Mouse (Mus musculus): ENCODE results near the gene St3gal4.
A peak's percentile ranks its signal among the peaks of the same experiment; 100 is the strongest.
"Not testable (repeated sequence)": the region's sequence is repeated elsewhere in the genome, so short reads cannot be mapped to it uniquely, and the experiment has no call there.

St3gal4 gene

DNA sequence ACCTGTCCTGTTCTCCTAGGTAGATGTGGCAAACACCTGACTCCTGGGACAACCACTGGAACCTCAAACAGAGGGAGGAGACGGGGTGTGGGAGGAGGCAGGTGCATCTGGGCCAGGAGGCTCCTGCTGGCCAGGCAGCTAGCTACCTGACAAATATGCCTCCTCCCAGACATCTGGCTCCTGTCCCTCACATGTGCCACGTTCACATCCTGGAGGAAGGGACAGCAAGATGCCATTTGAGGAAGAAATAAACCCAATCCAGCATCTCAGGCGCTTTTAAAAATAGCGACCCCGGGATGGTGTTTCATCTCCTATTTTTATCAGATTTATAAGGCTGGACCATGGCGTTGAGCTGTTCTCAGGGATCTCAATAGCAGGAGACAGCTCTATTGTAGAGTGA is at the start of gene St3gal4:
St3gal4 (minus strand) TSS at position 101 of the 400 bp plus-strand sequence.
- DNase-seq (ENCODE audit: inconsistent age in 2 of 2, low spot score in 1 of 2): no peak

DNA sequence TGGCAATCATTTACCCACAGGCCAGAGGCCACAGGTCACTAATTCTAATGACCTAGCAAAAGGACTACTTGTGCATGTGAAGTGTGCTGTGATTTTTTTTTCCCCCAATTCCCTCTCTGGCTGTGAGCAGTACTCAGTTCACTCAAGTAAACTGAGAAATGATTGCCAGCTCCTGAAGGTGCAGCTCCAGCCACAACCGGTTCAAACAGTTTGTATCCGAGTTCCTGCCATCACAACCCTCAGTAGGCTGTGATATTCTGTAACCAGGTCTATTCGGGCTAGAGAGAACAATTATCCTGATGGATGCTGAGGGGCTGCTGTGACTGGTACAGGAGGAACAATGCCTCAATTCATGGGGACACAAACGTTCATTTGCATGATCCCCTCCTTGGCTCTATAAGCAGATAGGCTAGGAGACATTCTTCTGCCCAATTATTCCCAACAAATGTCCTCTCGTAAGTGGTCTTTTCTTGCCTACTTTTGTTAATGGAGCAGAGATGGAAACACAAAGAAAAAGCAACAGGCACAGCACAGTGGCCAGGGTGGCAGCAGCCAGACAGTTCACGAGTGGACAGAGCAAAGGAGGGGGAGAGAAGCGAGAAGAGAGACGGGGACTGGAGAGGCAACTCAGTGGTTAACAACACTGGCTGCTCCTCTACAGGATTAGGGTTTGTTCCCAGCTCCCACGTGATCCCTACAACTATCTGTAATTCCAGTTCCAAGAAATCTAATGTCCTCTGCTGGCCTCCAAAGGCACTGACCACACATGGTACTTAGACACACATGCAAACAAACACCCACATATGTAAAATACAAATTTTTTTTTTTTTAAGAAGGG is 47.9 kb upstream of the St3gal4 start:
- no peak for DNase-seq (ENCODE audit: inconsistent age in 2 of 2, low spot score in 1 of 2)

DNA sequence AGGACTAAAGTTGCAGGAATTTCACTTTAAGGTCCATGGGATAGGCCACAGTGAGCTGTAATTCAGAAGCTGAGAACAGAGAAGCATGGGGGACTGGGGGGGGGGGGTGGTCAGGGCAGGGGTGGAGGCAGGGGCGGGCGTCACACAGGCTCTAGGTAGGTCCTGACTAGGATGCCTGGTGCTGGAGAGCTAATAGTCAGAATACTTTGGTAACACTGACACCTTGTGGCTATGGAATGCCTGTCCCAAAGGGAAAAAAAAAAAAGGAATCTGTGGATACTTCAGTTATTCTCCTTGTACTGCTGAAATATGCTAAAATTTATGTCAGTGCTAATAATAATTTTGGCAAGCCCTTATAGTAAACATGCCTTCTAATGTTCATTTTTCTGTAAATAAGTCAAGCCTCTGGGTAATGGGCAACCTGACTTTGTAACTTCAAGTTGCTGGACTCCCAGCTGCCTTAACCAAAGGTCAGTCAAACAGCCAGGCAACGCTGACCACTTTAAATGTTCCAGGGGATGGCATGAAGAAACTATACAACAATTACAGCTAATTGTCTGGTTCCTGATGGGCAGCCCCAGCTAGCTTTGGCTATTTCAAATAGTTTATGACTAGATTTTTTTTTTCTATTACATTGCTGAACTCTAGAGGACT is 47.2 kb upstream of the St3gal4 start:
- DNase-seq (ENCODE audit: inconsistent age in 2 of 2, low spot score in 1 of 2): peak in 1 of 2 experiments; percentile 70

DNA sequence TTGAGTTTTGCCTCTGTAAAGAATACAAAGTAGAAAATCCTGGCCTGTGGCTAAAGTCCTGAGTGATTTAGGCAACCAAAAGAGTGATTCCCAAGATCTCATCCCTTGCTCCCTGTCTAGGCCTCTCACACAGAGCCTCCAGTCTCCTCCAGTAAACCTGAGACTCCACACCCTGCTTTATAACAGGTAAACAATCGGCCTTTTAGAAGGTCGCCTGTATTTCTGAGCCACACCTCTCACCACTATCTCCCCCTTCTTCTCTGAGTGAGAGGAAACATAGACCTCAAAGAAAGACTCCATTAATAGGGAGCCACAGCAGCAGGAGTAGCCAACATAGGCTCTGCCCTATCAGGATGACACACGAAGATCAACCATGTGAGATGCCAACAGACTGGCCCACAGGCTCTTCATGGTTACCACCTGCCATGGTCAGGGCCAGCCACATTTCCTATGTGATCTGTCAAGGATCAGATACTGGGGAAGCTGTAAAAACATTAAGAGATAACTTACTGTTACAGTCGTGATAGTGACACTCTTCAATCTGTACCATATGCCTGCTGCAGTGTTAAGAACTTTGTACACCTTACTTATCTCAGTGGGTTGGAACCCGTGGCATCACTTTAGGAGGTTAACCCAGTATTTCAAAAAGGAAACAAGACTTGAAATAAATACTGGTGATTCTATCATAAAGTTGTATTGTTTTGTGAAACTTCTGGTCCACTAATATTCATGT is 45.2 kb upstream of the St3gal4 start:
- DNase-seq (ENCODE audit: inconsistent age in 2 of 2, low spot score in 1 of 2): no peak

DNA sequence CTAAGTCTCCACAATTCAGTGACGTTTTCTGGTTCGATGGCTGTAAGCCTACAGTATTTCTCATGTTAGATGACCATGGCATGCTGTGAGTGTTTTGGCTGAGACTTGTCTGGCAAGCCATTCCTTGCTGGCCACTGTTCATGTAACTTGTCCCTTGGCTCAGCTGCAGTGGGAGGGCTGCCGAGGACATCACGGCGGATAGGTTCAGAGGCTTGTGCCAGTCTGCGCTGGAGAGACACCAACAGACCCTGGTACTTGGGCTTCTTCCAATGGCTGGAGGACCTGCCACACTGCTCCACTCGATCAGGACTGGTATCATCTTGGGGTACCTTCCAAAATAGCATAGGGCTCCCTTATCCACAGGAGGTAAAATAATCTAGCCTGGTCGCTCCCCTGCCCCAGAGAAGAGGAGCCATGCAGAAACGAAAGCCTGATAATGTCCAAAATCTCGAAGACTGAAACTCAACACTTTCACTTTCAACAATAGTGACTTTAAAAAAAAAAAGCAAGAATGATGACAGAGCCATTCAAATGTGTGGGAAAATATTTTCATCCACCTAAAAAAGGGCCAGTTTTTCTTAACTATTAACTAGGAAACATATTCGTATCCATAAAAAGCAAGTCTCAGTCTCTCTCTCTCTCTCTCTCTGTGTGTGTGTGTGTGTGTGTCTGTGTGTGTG is 44.1 kb upstream of the St3gal4 start:
- DNase-seq (ENCODE audit: inconsistent age in 2 of 2, low spot score in 1 of 2): peak; percentile 27 to 77

DNA sequence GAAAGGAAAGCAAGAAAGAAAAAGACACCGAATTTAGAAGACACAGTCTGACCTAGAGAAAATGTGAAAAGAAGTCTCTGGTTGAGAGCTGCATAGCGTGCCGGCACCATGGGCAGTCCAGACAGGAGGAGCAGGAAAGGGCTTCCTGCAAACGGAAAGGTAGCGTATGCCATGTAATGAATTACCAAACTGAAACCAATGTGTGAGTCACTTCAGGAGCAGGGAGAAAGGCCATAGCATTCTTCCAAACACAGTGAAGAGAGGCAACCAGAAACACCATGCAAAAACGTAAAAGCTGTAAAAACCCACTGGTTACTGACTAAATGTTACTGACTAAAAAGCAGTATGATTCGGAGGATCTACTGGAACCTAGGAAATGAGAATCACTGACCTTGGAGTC is 42.7 kb upstream of the St3gal4 start:
- DNase-seq (ENCODE audit: inconsistent age in 2 of 2, low spot score in 1 of 2): peak in 1 of 2 experiments; percentile 74

DNA sequence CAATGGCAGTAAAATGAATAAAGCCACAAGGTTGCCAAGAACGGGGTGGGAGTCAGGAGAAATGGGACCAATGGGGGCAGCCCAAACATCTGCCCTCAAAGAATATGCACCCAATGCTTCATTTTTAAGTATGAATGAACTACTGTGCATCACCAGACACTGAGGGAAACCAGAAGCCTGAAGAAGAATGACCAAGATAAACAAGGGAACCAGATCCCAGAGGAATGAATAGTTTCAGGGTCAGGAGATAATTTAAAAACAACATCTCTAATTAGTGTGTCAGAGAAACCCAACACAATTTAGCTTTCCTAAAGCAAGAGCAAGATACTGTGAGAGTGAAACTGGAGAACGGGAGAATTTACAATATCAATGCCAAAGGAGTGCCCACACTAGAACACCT is 41.6 kb upstream of the St3gal4 start:
- DNase-seq (ENCODE audit: inconsistent age in 2 of 2, low spot score in 1 of 2): no peak

DNA sequence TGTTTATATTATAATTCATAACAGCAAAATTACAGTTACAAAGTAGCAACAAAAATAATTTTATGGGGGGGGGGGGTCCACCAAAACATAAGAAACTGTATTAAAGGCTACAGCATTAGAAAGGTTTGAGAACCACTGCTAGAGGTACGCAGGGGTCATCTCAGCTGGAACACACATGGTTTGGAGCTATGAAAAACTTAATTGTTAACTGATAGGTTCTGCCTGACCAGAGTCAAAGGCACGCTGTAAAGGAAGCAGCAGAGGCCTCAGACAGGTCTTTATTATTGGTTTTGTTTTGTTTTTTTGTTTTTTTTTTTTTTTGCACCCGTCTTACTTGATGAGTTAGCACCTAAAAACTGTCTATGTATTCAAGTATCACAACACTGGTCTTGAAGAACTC is 39.4 kb upstream of the St3gal4 start:
- DNase-seq (ENCODE audit: inconsistent age in 2 of 2, low spot score in 1 of 2): no peak

DNA sequence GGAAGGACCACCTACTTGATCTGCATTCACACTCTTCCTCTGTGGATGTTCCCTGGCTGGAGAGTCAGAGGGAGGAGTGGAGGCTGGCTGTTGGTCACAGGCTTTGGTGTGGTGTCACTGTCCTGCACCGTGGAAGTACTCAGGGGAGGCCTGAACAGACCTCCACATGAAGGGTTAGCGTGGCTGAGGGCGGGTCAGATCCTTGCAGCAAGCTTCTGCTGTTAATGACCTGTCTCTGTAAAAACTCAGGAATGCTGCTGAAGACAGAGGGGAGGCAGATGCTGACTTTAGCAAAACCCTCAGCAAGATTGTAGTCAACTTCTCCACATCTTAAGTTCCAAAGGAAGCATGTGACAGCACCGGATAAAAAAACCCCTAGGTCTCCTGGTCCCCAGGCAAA is 37.8 kb upstream of the St3gal4 start:
- no peak for DNase-seq (ENCODE audit: inconsistent age in 2 of 2, low spot score in 1 of 2)

DNA sequence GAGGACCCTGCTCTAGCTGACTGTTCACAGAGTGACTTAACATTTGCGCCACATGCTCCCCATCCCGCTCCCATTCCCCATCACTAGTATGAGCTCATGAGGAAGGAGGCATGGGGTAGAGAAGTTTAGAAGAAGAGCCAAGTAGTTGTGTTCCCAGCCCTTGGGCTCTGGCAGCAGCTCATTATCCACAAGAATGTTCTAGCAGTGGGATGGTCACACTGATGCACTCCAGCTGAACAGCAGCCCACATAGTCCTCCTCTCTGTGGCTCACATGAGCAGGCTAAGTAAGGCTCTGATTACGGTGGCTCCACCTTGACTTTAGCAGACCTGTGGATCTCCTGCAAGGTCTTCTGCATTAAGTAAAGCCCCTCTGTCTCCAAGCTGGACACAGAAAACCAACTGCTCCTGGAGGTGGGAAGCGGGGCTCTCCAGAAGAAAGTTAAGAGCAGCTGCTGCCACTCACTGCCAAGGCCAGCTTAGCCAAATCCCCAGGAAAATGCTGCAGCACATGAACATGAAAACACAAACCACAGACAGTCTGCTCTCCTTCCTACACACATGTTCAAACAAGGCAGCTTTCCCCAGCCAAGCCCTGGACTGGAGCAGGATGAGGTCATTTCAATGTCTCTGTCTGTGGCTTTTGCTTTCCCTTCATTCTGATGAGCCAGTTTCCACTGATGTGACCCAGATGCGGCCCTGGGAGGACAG is 37.1 kb upstream of the St3gal4 start:
- DNase-seq (ENCODE audit: inconsistent age in 2 of 2, low spot score in 1 of 2): no peak

DNA sequence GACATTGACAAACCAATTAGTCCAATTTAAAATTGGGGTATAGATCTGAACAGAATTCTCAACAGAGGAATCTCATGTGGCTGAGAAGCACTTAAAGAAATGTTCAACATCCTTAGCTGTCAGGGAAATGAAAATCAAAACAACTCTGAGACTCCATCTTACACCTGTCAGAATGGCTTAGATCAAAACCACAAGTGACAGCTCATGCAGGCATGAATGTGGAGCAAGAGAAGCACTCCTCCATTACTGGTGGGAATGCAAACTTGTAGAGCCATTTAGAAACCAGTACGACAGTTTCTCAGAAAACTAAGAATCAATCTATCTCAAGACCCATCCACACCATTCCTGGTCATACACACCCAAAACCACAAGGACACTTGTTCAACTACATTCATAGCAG is 33.9 kb upstream of the St3gal4 start:
- DNase-seq (ENCODE audit: inconsistent age in 2 of 2, low spot score in 1 of 2): no peak

DNA sequence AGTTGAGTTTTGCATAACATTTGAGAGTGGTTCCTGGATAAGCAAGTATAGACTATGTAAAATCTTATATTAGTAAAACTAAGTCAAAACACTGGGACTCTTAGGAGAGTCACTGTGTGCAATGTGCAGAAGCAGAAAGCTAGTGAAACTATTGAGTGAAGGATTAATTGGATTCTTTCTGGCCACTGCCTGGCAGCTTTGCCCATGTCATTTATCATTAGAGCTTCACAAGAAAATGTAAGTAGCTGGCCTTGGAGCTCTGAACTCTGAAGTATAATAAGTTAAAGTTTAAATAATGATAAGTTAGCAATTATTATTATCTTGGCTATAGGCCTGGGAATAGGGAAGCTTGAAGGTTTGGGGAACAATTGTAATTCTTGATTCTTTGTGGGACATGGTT is 29.8 kb upstream of the St3gal4 start:
- not testable (repeated sequence) for DNase-seq (ENCODE audit: inconsistent age in 2 of 2, low spot score in 1 of 2)

DNA sequence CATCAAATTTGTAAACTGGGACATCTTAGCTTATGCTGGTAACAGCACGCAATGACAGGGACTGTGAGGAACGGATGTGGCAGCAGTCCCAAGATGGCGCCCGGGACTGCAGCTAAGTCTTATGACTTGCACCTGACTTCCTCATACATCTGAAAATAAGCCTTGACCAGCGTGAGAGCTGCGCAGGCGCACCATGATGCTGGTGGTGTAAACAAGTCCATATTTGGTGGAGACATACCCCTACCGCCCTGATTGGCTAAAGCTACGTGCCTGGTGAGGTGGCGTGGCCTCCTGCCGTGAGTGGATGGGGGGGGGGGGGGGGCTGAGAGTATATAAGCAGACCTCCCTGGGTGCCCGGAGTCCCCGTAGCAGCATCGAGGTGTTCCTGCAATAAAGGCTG is 28.2 kb upstream of the St3gal4 start:
- not testable (repeated sequence) for DNase-seq (ENCODE audit: inconsistent age in 2 of 2, low spot score in 1 of 2)

DNA sequence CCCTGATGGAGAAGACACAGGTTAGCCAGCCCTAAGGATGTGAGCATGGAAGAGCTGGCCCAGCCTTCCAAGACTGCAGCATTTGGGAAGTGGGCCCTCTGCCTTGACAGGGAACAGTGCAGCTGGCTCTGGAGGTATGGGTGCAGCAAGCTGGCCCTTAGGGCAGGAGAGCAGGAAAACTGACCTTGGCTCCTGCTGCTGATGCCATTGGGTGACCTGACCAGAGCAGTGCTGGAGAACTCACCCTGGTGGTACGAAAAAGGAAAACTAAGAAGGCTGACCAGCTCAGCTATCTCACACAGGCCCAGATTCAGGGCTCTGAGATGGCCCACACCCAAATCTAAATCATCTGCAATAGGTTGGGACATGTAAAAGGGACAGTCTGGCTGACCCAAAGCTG is 26.8 kb upstream of the St3gal4 start:
- DNase-seq (ENCODE audit: inconsistent age in 2 of 2, low spot score in 1 of 2): no peak

DNA sequence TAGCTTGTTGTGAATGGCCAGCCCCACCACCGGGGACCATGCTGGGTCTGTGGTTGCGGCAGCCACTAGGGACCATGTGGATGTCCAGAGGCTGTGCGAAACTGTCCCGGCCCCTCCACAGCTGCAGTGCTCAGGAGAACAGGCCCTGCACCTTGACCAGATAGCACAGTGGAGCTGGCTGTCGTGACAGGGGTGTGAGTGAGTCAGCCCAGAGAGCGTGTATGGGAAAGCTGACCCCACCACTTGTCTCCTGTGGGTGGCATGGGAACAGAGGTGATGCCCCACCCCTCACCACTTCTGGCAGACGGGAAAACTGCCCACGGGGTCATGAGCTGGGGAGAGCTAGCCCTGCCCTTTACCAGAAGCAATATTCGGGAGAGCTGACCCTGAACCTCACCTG is 26.1 kb upstream of the St3gal4 start:
- no peak for DNase-seq (ENCODE audit: inconsistent age in 2 of 2, low spot score in 1 of 2)

DNA sequence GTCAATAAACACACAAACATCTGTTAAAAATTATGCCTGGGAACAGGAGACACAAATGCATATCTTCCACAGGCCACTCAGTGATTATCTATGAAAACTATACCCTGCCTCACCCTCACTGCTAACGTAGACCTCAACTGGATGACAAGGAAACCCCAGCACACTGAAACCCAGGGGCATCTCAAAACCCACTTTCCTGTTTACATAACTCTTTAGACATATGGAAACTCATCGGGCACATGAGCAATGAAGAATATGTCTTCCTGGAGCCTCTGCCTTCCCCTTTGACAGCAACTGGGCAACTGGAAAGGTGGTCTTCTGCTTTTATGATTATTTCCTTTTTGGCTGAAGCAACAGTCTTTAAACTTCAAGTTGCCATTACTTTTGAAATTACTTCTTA is 23.2 kb upstream of the St3gal4 start:
- DNase-seq (ENCODE audit: inconsistent age in 2 of 2, low spot score in 1 of 2): no peak

DNA sequence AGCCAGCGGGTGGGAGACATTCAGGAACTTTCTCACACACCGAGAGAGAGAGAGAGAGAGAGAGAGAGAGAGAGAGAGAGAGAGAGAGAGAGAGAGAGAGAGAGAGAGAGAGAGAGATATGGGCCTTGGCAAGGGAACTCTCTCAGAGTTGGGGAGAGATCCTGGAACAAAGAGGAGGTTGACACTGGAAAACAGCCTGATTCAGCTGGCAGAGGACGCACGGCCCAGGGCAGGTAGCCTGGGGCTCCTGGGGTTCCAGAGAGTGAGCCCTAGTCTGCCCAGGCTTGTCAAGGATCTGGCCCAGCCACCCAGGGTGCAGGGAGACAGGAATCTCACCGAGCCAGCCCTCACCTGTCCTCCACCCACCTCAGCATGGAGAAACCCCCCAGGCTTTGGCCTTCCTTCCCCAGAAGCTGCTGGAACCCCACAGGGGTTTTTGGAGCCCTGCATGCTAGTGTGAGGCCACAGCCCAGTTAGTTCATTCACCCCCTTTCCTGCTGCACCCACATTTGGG is 20.2 kb upstream of the St3gal4 start:
- no peak for DNase-seq (ENCODE audit: inconsistent age in 2 of 2, low spot score in 1 of 2)

DNA sequence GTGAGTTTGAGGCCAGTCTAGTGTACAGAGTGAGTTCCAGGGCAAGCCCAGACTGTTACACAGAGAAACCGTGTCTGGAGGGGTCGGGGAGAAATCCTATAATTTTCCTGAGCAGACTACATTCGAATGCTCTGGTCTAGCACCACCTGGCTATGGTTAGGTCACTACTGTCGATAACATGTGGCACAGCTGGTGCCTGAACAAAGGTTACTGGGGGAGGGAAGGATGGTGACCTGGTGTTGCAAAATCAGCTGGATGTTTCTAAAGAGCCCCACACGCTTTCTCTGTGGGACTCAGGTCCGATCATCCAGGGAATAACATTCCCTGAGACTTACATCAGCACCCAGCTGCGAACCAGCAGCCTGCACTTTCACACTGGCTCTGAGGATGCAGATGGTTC is 19.0 kb upstream of the St3gal4 start:
- DNase-seq (ENCODE audit: inconsistent age in 2 of 2, low spot score in 1 of 2): no peak

DNA sequence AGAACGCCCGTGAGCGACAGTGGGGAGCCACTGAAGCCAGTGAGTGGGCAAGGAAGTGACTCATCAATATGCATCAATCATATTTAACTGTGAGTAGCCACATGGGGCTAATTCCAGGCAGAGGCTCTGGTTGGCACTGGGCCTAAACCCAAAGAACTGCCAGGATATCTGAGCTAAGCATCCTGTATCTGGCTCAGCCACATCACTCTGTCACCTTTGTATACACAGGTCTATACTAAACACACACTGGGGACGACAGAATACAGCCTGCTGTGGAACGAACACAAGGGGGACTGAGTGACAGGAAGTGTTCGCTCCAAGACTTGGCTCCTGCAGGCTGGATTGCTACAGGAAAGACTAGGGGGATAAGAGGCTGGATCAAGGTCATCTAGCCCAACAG is 16.5 kb upstream of the St3gal4 start:
- DNase-seq (ENCODE audit: inconsistent age in 2 of 2, low spot score in 1 of 2): peak; percentile 62 to 85

DNA sequence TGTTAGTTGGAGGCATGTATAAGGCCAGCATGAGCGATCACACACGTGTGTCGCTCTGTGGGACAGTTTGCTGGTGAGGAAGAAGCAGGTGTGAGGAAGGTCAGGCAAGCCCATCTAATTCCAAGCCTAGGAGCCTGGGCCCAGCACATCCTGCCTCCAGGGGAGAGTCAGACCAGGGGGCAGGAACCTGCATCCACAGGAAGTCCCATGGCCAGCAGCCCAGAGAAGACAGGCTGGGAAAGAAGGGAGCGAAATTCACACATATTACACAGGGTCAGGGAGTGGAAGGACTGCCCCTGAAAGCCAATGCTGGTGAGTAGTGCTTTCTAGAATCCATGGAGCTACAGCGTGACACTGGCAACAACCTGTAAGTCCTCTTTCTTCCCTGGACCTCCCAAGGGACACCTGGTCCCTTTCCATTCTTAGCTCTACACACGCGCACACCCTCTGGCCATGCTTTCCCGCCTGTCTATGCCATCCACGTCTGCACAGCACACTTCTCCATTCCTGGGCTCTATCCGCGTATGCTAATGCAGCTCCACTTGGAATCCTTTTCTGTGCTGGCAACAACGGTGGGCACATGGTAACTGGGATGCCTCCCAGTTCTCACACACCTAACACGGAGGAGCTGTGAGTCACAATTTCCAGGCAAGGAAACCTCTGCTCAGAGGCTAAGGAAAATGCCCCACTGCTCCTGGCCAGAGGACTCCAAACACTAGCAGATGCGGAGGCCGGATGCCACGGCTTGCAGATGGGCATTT is 12.7 kb upstream of the St3gal4 start:
- peak in 1 of 2 experiments; percentile 57 for DNase-seq (ENCODE audit: inconsistent age in 2 of 2, low spot score in 1 of 2)
